Mouse (Mus musculus) forebrain, embryonic 10.5 days (tissue): ENCODE measurements around the gene Zfyve1. TPM values are rescaled to one million over a fixed set of nuclear protein-coding genes. Genes with fewer than 3 reads are reported as not detected.
A peak's percentile ranks its signal among the peaks of the same experiment; 100 is the strongest.

ENCODE experiments used
- DNase-seq: peaks from one replicate; pipeline ENCODE4 v3.0.0-alpha.2; 2017; ENCODE audit warnings: low spot score; ENCODE audit errors: extremely low spot score
- H3K27ac ChIP-seq: fragments of 300-500 bp; sonication (generic); 2 replicates; pipeline ENCODE4 v1.5.1; 2016; ENCODE audit warnings: mild to moderate bottlenecking
- H3K27me3 ChIP-seq: fragments of 300-500 bp; sonication (generic); 2 replicates; pipeline ENCODE4 v1.6.1; 2016; ENCODE audit warnings: mild to moderate bottlenecking; ENCODE audit not compliant: poor library complexity, severe bottlenecking
- H3K36me3 ChIP-seq: fragments of 300-500 bp; sonication (generic); replicated peaks from 2 replicates; pipeline ENCODE4 v1.6.1; 2016; ENCODE audit warnings: mild to moderate bottlenecking, moderate library complexity
- H3K4me1 ChIP-seq: fragments of 300-500 bp; sonication (generic); 2 replicates; pipeline ENCODE4 v1.6.1; 2016
- H3K4me3 ChIP-seq: fragments of 300-500 bp; sonication (generic); 2 replicates; pipeline ENCODE4 v1.5.1; 2016; ENCODE audit warnings: mild to moderate bottlenecking, moderate library complexity
- H3K9me3 ChIP-seq: fragments of 300-500 bp; sonication (generic); 2 replicates; pipeline ENCODE4 v1.6.1; 2016; ENCODE audit warnings: mild to moderate bottlenecking, moderate library complexity
- WGBS: fragments of 180-500 bp; shearing (Covaris S2); methylation state at CpG from one replicate; pipeline ENCODE4 v1.1.7; 2016; 5-methylcytosine and 5-hydroxymethylcytosine counted together
- polyA plus RNA-seq: library from polyadenylated mRNA; unstranded; fragments of >200 nt; fragmentation: Nextera tagmentation; extraction: Ambion mirVana; gene quantifications from 2 replicates; pipeline ENCODE4 v1.2.1, GENCODE M21; 2016

The Zfyve1 gene
- polyA plus RNA-seq, 1 experiment from 2014 or later = 21.3 TPM

DNA sequence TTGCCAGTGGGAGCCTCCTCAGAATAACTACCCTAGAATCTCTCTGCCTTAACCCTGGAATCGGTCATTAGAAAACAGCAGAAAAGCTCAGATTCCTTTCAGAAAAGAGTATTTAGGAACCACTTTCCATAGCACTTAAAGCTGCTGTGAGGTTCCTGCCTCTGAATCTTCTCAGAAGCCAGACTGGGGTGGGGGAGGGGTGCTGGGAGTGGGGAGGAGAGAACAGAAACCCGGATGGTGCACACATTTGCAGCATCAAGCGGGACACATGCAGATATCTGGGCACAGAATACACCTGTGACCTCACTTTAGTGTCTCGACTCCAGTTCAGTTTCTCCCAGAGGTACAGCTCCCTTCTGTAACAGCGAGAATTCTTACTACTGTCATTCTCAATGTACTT is 86.4 kb downstream of the Zfyve1 start:
- H3K36me3 ChIP-seq = no peaks in the 10 kb centered on the region
- H3K4me3 ChIP-seq = no peak overlapping the region
- no peak for DNase-seq
- no peaks in the 10 kb centered on the region for H3K27me3 ChIP-seq
- no peak overlapping the region for H3K27ac ChIP-seq
- WGBS = 84% methylated on average over 5 of the region's 5 CpGs
- H3K9me3 ChIP-seq = no peaks in the 10 kb centered on the region
- H3K4me1 ChIP-seq = peaks cover 15% of the 10 kb centered on the region

DNA sequence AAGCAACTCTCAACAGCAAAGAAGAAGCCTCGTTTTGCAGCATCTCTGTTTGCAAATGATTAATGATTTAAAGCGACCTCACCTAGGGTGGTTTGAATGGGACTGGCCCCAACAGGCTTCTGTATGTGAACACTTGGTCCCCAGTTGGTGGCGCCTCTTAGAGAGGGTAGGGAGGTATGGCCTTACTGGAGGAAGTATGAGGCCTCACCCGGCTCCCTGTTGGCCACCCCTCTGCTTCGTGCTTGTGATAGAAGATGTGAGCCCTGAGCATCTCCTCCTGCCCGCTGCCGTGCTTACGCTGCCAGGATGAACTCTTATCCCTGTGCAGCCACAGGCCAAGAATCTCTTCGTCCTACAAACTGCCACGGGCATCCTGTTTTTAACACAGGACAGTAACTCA is 90.5 kb downstream of the Zfyve1 start:
- Histone ChIP-seq H3K36me3 (no peaks in the 10 kb centered on the region), H3K4me3 (no peak overlapping the region), H3K4me1 (0 out of 2 replicates have a peak, but pooled peaks cover 3% of the 10 kb centered on the region), H3K27me3 (peaks cover 4% of the 10 kb centered on the region; the same call in 1 of the 2 replicates), H3K27ac (no peak overlapping the region), H3K9me3 (no peaks in the 10 kb centered on the region)
- DNase-seq = no peak
- 84% methylated on average over 10 of the region's 10 CpGs for WGBS

- no peaks in the 10 kb centered on the region for H3K36me3 ChIP-seq
- 6% methylated on average over 9 of the region's 9 CpGs for WGBS
Measured at GRCm38 (mm10) chr12:83502190-83502589, 94.8 kb downstream of the Zfyve1 start.

GRCm38 (mm10) chr12:83499256-83499655 is 97.8 kb downstream of the Zfyve1 start:
- peaks cover 11% of the 10 kb centered on the region for H3K27me3 ChIP-seq
- H3K4me1 ChIP-seq = peaks cover 9% of the 10 kb centered on the region
- H3K27ac ChIP-seq = no peak overlapping the region
- H3K36me3 ChIP-seq = no peaks in the 10 kb centered on the region
- no peak for DNase-seq
- H3K9me3 ChIP-seq = no peaks in the 10 kb centered on the region
- H3K4me3 ChIP-seq = no peak overlapping the region
- 83% methylated on average over 5 of the region's 5 CpGs for WGBS

More at GRCm38 (mm10) chr12:83502190-83502589, 94.8 kb downstream of the Zfyve1 start:
- H3K4me3 ChIP-seq = no peak overlapping the region
- 0 out of 2 replicates have a peak, but pooled peaks cover 3% of the 10 kb centered on the region for H3K4me1 ChIP-seq
- DNase-seq = peak; percentile 61
- H3K27me3 ChIP-seq = peaks cover 11% of the 10 kb centered on the region
- no peaks in the 10 kb centered on the region for H3K9me3 ChIP-seq
- no peak overlapping the region for H3K27ac ChIP-seq

- WGBS = 81% methylated on average over 3 of the region's 3 CpGs
- Histone ChIP-seq H3K36me3 (no peaks in the 10 kb centered on the region), H3K9me3 (no peaks in the 10 kb centered on the region), H3K4me1 (peaks cover 9% of the 10 kb centered on the region), H3K27ac (no peak overlapping the region), H3K4me3 (no peak overlapping the region), H3K27me3 (peaks cover 14% of the 10 kb centered on the region)
- DNase-seq = no peak
Measured at GRCm38 (mm10) chr12:83497959-83498358, 99.1 kb downstream of the Zfyve1 start.

- H3K4me1 ChIP-seq = peaks cover 5% of the 10 kb centered on the region
Measured at GRCm38 (mm10) chr12:83496736-83497135, 100.3 kb downstream of the Zfyve1 start.

More at GRCm38 (mm10) chr12:83496736-83497135, 100.3 kb downstream of the Zfyve1 start:
- Histone ChIP-seq H3K27ac (no peak overlapping the region), H3K9me3 (no peaks in the 10 kb centered on the region), H3K27me3 (peaks cover 12% of the 10 kb centered on the region), H3K4me3 (no peak overlapping the region), H3K36me3 (no peaks in the 10 kb centered on the region)
- DNase-seq = no peak
- WGBS = 90% methylated on average over 6 of the region's 6 CpGs

Other genes starting within 250 kb of the Zfyve1 start
- 1.2 and 2.2 TPM in 2 replicates for gene Dpf3, start 109.5 kb downstream of the Zfyve1 start, polyA plus RNA-seq
- gene Dcaf4, start 76.8 kb downstream of the Zfyve1 start, polyA plus RNA-seq = 24.1 and 25.2 TPM in 2 replicates
- 294 and 319 TPM in 2 replicates for gene Rbm25, start 34.0 kb upstream of the Zfyve1 start, polyA plus RNA-seq
- 58.2 and 60.5 TPM in 2 replicates for gene Psen1, start 90.9 kb upstream of the Zfyve1 start, polyA plus RNA-seq
- 0.07 TPM in 2 replicates for gene Papln, start 166.4 kb upstream of the Zfyve1 start, polyA plus RNA-seq